Mouse (Mus musculus) bone marrow macrophage, adult 2 months (primary cell): ENCODE results near the gene Sp7.

Experiments used
- CTCF ChIP-seq: IDR thresholded peaks from 2 replicates; pipeline ENCODE4 v1.5.1; 2012; ENCODE audit warnings: low read depth, mild to moderate bottlenecking, low read length, moderate library complexity
- POLR2A ChIP-seq: IDR thresholded peaks from 2 replicates; pipeline ENCODE4 v1.6.1; 2012; ENCODE audit warnings: mild to moderate bottlenecking, low read depth, low read length, borderline replicate concordance

DNA sequence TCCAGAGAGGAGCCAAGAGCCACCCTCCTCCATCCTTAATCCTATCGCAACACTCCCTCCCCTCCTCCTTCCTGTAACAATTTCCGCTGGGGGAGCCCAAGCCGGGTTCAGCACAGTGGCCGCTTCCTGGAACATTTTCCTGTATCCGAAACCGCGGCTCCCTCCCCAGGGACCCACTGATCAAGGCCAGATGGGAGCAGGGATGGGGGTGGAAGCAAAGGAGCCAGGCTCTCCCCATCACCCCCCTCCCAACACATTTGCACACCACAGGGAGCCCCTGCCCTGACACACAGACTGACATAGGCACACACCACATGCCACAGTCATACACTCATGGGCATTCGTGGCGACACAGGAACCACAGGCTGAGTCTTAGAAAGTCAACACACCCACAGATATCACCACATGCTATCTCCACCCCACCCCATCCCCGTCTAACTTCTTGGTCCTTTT is 10.9 kb upstream of the Sp7 start:
- no peak for TF ChIP-seq CTCF
- no peak for TF ChIP-seq POLR2A
